Mouse (Mus musculus) heart, embryonic 10.5 days (tissue): ENCODE measurements around the gene Rph3al. TPM values are rescaled to one million over a fixed set of nuclear protein-coding genes. Genes with fewer than 3 reads are reported as not detected.

ENCODE experiments used
- DNase-seq: peaks from one replicate; pipeline ENCODE4 v3.0.0-alpha.2; 2017; ENCODE audit warnings: low spot score
- H3K27ac ChIP-seq: fragments of 300-500 bp; sonication (generic); 2 replicates; pipeline ENCODE4 v1.5.1; 2016; ENCODE audit warnings: mild to moderate bottlenecking
- H3K27me3 ChIP-seq: fragments of 300-500 bp; sonication (generic); 2 replicates; pipeline ENCODE4 v1.6.1; 2016; ENCODE audit warnings: mild to moderate bottlenecking; ENCODE audit not compliant: poor library complexity, insufficient read depth, severe bottlenecking
- H3K36me3 ChIP-seq: fragments of 300-500 bp; sonication (generic); 2 replicates; pipeline ENCODE4 v1.6.1; 2016; ENCODE audit warnings: mild to moderate bottlenecking, moderate library complexity
- H3K4me1 ChIP-seq: fragments of 300-500 bp; sonication (generic); 2 replicates; pipeline ENCODE4 v1.6.1; 2016; ENCODE audit warnings: mild to moderate bottlenecking
- H3K4me3 ChIP-seq: fragments of 300-500 bp; sonication (generic); 2 replicates; pipeline ENCODE4 v1.5.1; 2016; ENCODE audit warnings: mild to moderate bottlenecking, moderate library complexity
- H3K9me3 ChIP-seq: fragments of 300-500 bp; sonication (generic); 2 replicates; pipeline ENCODE4 v1.6.1; 2016; ENCODE audit warnings: mild to moderate bottlenecking, moderate library complexity
- WGBS: fragments of 180-500 bp; shearing (Covaris S2); methylation state at CpG from one replicate; pipeline ENCODE4 v1.1.7; 2016; 5-methylcytosine and 5-hydroxymethylcytosine counted together
- polyA plus RNA-seq: library from polyadenylated mRNA; unstranded; fragments of >200 nt; fragmentation: Nextera tagmentation; extraction: Ambion mirVana; gene quantifications from 2 replicates; pipeline ENCODE4 v1.2.1, GENCODE M21; 2016

Rph3al gene
- polyA plus RNA-seq, 1 experiment from 2014 or later = 3.9 TPM

GRCm38 (mm10) chr11:75937370-75937871 is 808 bp downstream of the Rph3al start:
- H3K36me3 ChIP-seq = no peaks in the 10 kb centered on the region
- peak overlapping the region; percentile 40 for H3K4me3 ChIP-seq
- H3K9me3 ChIP-seq = no peaks in the 10 kb centered on the region
- 21% methylated on average over 6 of the region's 6 CpGs for WGBS
- H3K27ac ChIP-seq = peak overlapping the region; percentile 88
- peak; percentile 91 for DNase-seq
- H3K27me3 ChIP-seq = no peaks in the 10 kb centered on the region
- peaks cover 56% of the 10 kb centered on the region for H3K4me1 ChIP-seq

- peaks cover 61% of the 10 kb centered on the region for H3K4me1 ChIP-seq
- no peaks in the 10 kb centered on the region for H3K9me3 ChIP-seq
- WGBS = 58% methylated on average over 7 of the region's 7 CpGs
- DNase-seq = peak; percentile 83
- H3K4me3 ChIP-seq = no peak overlapping the region
- H3K27ac ChIP-seq = peak overlapping the region; percentile 86
- no peaks in the 10 kb centered on the region for H3K36me3 ChIP-seq
- H3K27me3 ChIP-seq = no peaks in the 10 kb centered on the region
These were observed 2.3 kb downstream of the Rph3al start for GRCm38 (mm10) chr11:75935819-75936430.

GRCm38 (mm10) chr11:75934425-75934824 is 3.8 kb downstream of the Rph3al start:
- H3K9me3 ChIP-seq = no peaks in the 10 kb centered on the region
- no peak overlapping the region for H3K4me3 ChIP-seq
- no peak for DNase-seq
- no peaks in the 10 kb centered on the region for H3K27me3 ChIP-seq
- H3K36me3 ChIP-seq = no peaks in the 10 kb centered on the region
- H3K4me1 ChIP-seq = peaks cover 62% of the 10 kb centered on the region
- peak overlapping the region; percentile 50; the same call in 1 of the 2 replicates for H3K27ac ChIP-seq
- WGBS = 76% methylated on average over 6 of the region's 6 CpGs

GRCm38 (mm10) chr11:75933371-75933770 is 4.9 kb downstream of the Rph3al start:
- no peaks in the 10 kb centered on the region for H3K9me3 ChIP-seq
- no peak overlapping the region for H3K27ac ChIP-seq
- H3K4me3 ChIP-seq = no peak overlapping the region
- peaks cover 52% of the 10 kb centered on the region for H3K4me1 ChIP-seq
- no peaks in the 10 kb centered on the region for H3K36me3 ChIP-seq
- 75% methylated on average over 5 of the region's 5 CpGs for WGBS
- DNase-seq = no peak
- H3K27me3 ChIP-seq = no peaks in the 10 kb centered on the region

GRCm38 (mm10) chr11:75930911-75931678 is 7.1 kb downstream of the Rph3al start:
- 39% methylated on average over 11 of the region's 11 CpGs for WGBS
- H3K4me1 ChIP-seq = peaks cover 43% of the 10 kb centered on the region

GRCm38 (mm10) chr11:75930208-75930607 is 8.0 kb downstream of the Rph3al start:
- no peak overlapping the region for H3K27ac ChIP-seq
- H3K27me3 ChIP-seq = no peaks in the 10 kb centered on the region
- 83% methylated on average over 9 of the region's 9 CpGs for WGBS
- no peaks in the 10 kb centered on the region for H3K9me3 ChIP-seq
- no peaks in the 10 kb centered on the region for H3K36me3 ChIP-seq
- peaks cover 43% of the 10 kb centered on the region for H3K4me1 ChIP-seq
- no peak for DNase-seq
- H3K4me3 ChIP-seq = no peak overlapping the region

More at GRCm38 (mm10) chr11:75930911-75931678, 7.1 kb downstream of the Rph3al start:
- no peaks in the 10 kb centered on the region for H3K27me3 ChIP-seq
- DNase-seq = no peak
- no peaks in the 10 kb centered on the region for H3K36me3 ChIP-seq
- no peaks in the 10 kb centered on the region for H3K9me3 ChIP-seq
- no peak overlapping the region for H3K4me3 ChIP-seq
- H3K27ac ChIP-seq = 0 out of 2 replicates have a peak overlapping the region, but pooled peaks have one; percentile 13

GRCm38 (mm10) chr11:75927881-75928280 is 10.3 kb downstream of the Rph3al start:
- Histone ChIP-seq H3K27me3 (no peaks in the 10 kb centered on the region), H3K4me3 (no peak overlapping the region), H3K4me1 (peaks cover 46% of the 10 kb centered on the region), H3K9me3 (no peaks in the 10 kb centered on the region), H3K27ac (no peak overlapping the region), H3K36me3 (no peaks in the 10 kb centered on the region)
- no peak for DNase-seq
- 83% methylated on average over 2 of the region's 2 CpGs for WGBS

- Histone ChIP-seq H3K36me3 (no peaks in the 10 kb centered on the region), H3K9me3 (no peaks in the 10 kb centered on the region), H3K27ac (peak overlapping the region; percentile 81), H3K27me3 (no peaks in the 10 kb centered on the region), H3K4me1 (peaks cover 49% of the 10 kb centered on the region), H3K4me3 (no peak overlapping the region)
- WGBS = 56% methylated on average over 13 of the region's 13 CpGs
- DNase-seq = no peak
These were observed 11.6 kb downstream of the Rph3al start for GRCm38 (mm10) chr11:75926431-75927312.

GRCm38 (mm10) chr11:75925801-75926200 is 12.4 kb downstream of the Rph3al start:
- 33% methylated on average over 7 of the region's 7 CpGs for WGBS
- Histone ChIP-seq H3K9me3 (no peaks in the 10 kb centered on the region), H3K36me3 (no peaks in the 10 kb centered on the region), H3K4me1 (peaks cover 43% of the 10 kb centered on the region), H3K27ac (peak overlapping the region; percentile 81), H3K27me3 (no peaks in the 10 kb centered on the region), H3K4me3 (0 out of 2 replicates have a peak overlapping the region, but pooled peaks have one; percentile 19)
- DNase-seq = no peak

- Histone ChIP-seq H3K27me3 (no peaks in the 10 kb centered on the region), H3K27ac (no peak overlapping the region), H3K4me1 (peaks cover 46% of the 10 kb centered on the region), H3K36me3 (no peaks in the 10 kb centered on the region), H3K4me3 (no peak overlapping the region), H3K9me3 (no peaks in the 10 kb centered on the region)
- DNase-seq = no peak
- 86% methylated on average over 4 of the region's 4 CpGs for WGBS
These were observed 15.5 kb downstream of the Rph3al start for GRCm38 (mm10) chr11:75922741-75923140.

GRCm38 (mm10) chr11:75919139-75919538 is 19.1 kb downstream of the Rph3al start:
- DNase-seq = no peak
- Histone ChIP-seq H3K9me3 (no peaks in the 10 kb centered on the region), H3K4me3 (no peak overlapping the region), H3K36me3 (no peaks in the 10 kb centered on the region), H3K27me3 (no peaks in the 10 kb centered on the region), H3K4me1 (peaks cover 36% of the 10 kb centered on the region), H3K27ac (no peak overlapping the region)
- 69% methylated on average over 6 of the region's 6 CpGs for WGBS

GRCm38 (mm10) chr11:75917340-75917739 is 20.9 kb downstream of the Rph3al start:
- H3K4me1 ChIP-seq = peaks cover 26% of the 10 kb centered on the region
- no peaks in the 10 kb centered on the region for H3K27me3 ChIP-seq
- no peak overlapping the region for H3K4me3 ChIP-seq
- no peaks in the 10 kb centered on the region for H3K9me3 ChIP-seq
- no peak for DNase-seq
- 76% methylated on average over 3 of the region's 3 CpGs for WGBS
- H3K36me3 ChIP-seq = no peaks in the 10 kb centered on the region
- no peak overlapping the region for H3K27ac ChIP-seq
